Mouse (Mus musculus) lung, adult 2 months (tissue): ENCODE results near the gene Car10. TPM values are rescaled to one million over a fixed set of nuclear protein-coding genes. Genes with fewer than 3 reads are reported as not detected.

ENCODE experiments used
- DNase-seq: peaks from one replicate; pipeline ENCODE4 v3.0.0; 2022
- H3K4me1 ChIP-seq: fragments of 200-500 bp; 2 replicates; pipeline ENCODE4 v1.6.1; 2011; ENCODE audit warnings: low read length; ENCODE audit not compliant: control insufficient read depth, insufficient read depth
- H3K4me3 ChIP-seq: fragments of 200-500 bp; replicated peaks from 2 replicates; pipeline ENCODE3; 2011; ENCODE audit warnings: low read depth, mild to moderate bottlenecking, control low read depth, low read length; ENCODE audit errors: extremely low read depth
- CTCF ChIP-seq: fragments of 200-500 bp; IDR thresholded peaks from 2 replicates; pipeline ENCODE4 v1.5.1; 2011; ENCODE audit warnings: mild to moderate bottlenecking, low read length, control low read depth; ENCODE audit not compliant: insufficient read depth
- POLR2A ChIP-seq: fragments of 200-500 bp; IDR thresholded peaks from 2 replicates; pipeline ENCODE4 v1.6.1; 2011; ENCODE audit warnings: low read depth, mild to moderate bottlenecking, control low read depth, low read length, borderline replicate concordance; ENCODE audit errors: extremely low read depth
- WGBS: fragments of 180-500 bp; shearing (Covaris S2); methylation state at CpG from one replicate; pipeline ENCODE4 v1.1.7; 2018; 5-methylcytosine and 5-hydroxymethylcytosine counted together
- polyA plus RNA-seq: library from polyadenylated mRNA; depleted of rRNA; stranded (reverse); fragments of >200 nt; gene quantifications from 2 replicates; pipeline ENCODE4 v1.2.3, GENCODE M21; 2012

Gene Car10
- polyA plus RNA-seq, 1 experiment, result not detected

GRCm38 (mm10) chr11:93251766-93252165, 153.9 kb downstream of the Car10 start:
- TF ChIP-seq CTCF, result no peak
- no peak for TF ChIP-seq POLR2A
- Histone ChIP-seq H3K4me3 (no peak overlapping the region), H3K4me1 (no peaks in the 10 kb centered on the region)
- whole genome bisulfite sequencing, result 71% methylated on average over 5 of the region's 5 CpGs
- DNase-seq, result no peak

DNA sequence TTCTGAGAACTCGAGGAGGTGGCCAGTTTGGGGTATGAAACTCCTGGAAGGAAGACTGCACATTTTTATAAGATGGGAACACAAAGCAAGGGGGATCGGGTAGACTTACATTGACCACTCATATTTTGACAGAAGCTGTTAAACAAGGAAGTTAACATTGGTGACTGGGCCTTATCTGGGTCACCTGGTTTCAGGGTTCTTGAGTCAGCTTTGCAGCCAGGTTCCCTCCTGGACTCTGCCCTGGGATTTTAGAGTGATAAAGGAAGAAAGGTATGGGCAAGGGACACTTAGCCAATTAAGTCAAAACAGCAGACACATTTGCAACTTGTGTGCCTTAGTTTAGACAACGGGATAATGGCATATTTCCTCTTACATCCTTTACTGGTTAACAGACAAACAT, 166.2 kb downstream of the Car10 start:
- WGBS, result 55% methylated on average over 3 of the region's 3 CpGs
- H3K4me3 ChIP-seq, result no peak overlapping the region
- TF ChIP-seq CTCF, result no peak
- no peak for TF ChIP-seq POLR2A
- H3K4me1 ChIP-seq, result no peaks in the 10 kb centered on the region
- DNase-seq, result no peak

DNA sequence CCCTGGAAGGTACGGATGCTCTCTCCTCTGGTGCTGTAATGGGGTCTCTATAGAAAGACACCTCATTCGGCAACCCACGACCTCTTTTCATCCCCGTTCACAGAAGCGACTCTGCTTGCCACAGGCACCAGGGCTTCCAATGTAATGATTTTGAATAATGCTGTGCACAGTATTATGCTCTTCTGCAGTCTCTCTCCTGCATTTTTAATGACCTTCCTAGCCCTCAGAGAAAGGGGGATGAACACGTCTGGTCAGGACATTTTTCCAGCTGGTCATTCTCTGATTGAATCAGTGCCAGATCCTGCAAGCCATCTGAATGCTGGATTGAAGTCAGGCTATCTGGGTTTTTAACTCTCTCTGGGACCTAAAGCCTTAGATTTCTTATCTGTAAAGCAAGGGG, 174.2 kb downstream of the Car10 start:
- TF ChIP-seq CTCF, result no peak
- no peak for TF ChIP-seq POLR2A
- DNase-seq, result no peak
- Histone ChIP-seq H3K4me1 (no peaks in the 10 kb centered on the region), H3K4me3 (no peak overlapping the region)
- WGBS, result 77% methylated on average over 6 of the region's 6 CpGs

DNA sequence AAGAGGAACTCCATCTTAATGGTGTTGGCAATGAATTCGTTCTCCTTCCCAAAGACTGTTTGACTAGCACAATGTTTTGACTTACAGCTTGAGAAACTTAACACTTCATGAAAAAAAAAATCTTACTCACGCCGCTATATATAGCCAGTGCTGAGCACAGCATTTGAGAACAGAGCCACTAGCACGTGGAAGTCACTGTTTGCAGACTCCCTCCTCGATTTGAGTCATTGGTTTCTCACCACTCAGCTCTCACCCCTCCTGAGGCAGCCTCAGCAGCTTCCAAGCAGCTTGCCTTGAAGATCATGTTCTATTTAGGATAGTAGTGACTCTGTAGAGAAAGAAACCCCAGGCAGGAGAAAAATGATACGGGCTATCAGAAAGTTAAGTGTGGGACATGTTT, 176.1 kb downstream of the Car10 start:
- WGBS, result 25% methylated on average over 6 of the region's 6 CpGs
- H3K4me3 ChIP-seq, result no peak overlapping the region
- DNase-seq, result no peak
- TF ChIP-seq POLR2A (no peak), CTCF (no peak)
- H3K4me1 ChIP-seq, result no peaks in the 10 kb centered on the region

DNA sequence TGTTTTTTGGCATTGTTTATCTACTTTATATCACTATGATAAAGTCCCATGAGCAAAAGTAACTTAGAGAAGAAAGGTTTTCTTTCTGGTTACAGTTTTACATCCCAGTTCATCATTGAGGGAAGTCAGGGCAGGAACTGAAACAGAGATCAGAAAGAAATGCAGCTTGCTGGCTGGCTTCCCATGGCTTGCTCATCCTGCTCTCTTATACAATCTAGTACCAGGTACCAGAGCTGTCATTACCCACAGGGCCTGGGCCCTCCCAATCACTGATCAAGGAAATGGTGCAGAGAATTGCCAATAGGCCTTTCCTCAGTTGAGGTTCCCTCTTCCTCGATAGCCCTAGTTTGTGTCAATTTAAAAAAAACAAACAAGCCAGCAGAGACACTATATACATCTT, 195.8 kb downstream of the Car10 start:
- TF ChIP-seq CTCF (no peak), POLR2A (no peak)
- no peak for DNase-seq
- 59% methylated on average over 1 of the region's 1 CpGs for WGBS
- no peak overlapping the region for H3K4me3 ChIP-seq
- no peaks in the 10 kb centered on the region for H3K4me1 ChIP-seq

- 83% methylated on average over 1 of the region's 1 CpGs for WGBS
- Histone ChIP-seq H3K4me3 (no peak overlapping the region), H3K4me1 (no peaks in the 10 kb centered on the region)
- DNase-seq, result no peak
- TF ChIP-seq POLR2A, result no peak
- TF ChIP-seq CTCF, result no peak
Measured at GRCm38 (mm10) chr11:93309981-93310380, 212.2 kb downstream of the Car10 start.

GRCm38 (mm10) chr11:93337756-93338155, 239.9 kb downstream of the Car10 start:
- DNase-seq, result no peak
- 79% methylated on average over 3 of the region's 3 CpGs for WGBS
- no peak overlapping the region for H3K4me3 ChIP-seq
- TF ChIP-seq POLR2A (no peak), CTCF (no peak)
- no peaks in the 10 kb centered on the region for H3K4me1 ChIP-seq

DNA sequence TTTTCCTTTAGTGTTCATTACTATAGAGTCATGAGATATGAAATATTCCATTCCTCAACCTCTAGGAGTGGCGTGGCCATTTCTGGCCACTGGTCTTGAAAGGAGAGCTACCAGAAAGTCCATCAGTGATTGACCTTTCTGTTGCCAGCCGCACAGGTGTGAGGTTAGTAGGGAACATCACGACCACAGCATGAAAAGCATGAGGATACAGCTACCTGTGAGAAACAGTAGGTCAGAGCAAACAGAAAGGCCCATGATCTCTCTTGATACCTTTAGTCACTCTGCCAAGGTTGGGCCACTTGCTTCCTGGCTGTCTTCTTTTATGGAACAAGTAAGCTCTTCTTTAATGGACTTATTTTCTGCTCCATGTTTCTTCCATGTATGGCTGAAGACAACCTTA, 246.1 kb downstream of the Car10 start:
- no peak for DNase-seq
- 73% methylated on average over 3 of the region's 3 CpGs for WGBS
- Histone ChIP-seq H3K4me3 (no peak overlapping the region), H3K4me1 (no peaks in the 10 kb centered on the region)
- no peak for TF ChIP-seq POLR2A
- TF ChIP-seq CTCF, result no peak

DNA sequence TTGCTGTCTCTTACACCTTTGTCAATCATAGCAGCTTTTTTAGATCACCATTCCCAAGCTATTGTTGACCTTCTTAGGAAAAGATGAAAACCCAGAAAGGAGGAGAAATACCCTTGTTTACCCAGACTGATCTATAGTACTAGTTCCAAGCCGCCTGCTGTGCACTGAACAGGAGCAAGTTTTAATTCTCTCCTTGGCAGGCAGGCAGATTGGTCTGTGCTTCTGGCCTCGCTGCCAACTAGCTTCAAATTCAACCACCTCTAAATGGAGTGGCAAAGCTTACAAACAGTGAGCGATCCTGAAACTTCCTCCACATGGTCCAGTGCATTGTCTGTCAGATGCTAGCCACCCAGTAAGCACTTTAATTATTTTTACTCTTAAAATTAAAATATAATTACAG, 247.0 kb downstream of the Car10 start:
- TF ChIP-seq POLR2A (no peak), CTCF (no peak)
- H3K4me1 ChIP-seq, result no peaks in the 10 kb centered on the region
- DNase-seq, result no peak
- WGBS, result 68% methylated on average over 3 of the region's 3 CpGs
- no peak overlapping the region for H3K4me3 ChIP-seq

DNA sequence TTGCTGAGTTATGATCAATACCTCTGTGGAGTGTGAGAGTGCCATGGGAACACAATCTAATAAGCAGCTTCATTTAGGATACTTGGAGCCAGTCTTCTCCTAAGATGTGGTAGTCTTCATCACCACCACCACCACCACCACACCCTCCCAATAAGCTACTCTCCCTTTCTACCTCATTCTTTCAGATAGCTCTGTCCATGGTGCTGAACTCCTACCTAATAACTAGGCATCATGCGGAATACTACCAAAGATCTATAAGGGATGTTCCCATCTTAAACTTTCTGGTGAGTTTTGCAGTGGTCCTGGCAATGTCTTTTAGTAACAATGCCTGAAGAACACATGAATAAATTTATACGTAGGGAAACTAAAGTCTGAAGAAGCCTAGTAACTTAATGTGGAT, 263.7 kb downstream of the Car10 start:
- TF ChIP-seq CTCF (no peak), POLR2A (no peak)
- 60% methylated on average over 2 of the region's 2 CpGs for WGBS
- no peak for DNase-seq
- Histone ChIP-seq H3K4me3 (no peak overlapping the region), H3K4me1 (no peaks in the 10 kb centered on the region)

- TF ChIP-seq POLR2A (no peak), CTCF (no peak)
- DNase-seq, result no peak
- Histone ChIP-seq H3K4me3 (no peak overlapping the region), H3K4me1 (no peaks in the 10 kb centered on the region)
Measured at GRCm38 (mm10) chr11:93364171-93364570, 266.3 kb downstream of the Car10 start.
